Mouse (Mus musculus): ENCODE results near the gene Inmt.

The Inmt gene

GRCm38 (mm10) chr6:55173171-55173570 is 1.7 kb downstream of the Inmt start:
- ATAC-seq (ENCODE audit: insufficient number of reproducible peaks, low FRiP score, low TSS enrichment): no peak

GRCm38 (mm10) chr6:55171638-55172037 is 3.2 kb downstream of the Inmt start:
- no peak for ATAC-seq (ENCODE audit: insufficient number of reproducible peaks, low FRiP score, low TSS enrichment)

DNA sequence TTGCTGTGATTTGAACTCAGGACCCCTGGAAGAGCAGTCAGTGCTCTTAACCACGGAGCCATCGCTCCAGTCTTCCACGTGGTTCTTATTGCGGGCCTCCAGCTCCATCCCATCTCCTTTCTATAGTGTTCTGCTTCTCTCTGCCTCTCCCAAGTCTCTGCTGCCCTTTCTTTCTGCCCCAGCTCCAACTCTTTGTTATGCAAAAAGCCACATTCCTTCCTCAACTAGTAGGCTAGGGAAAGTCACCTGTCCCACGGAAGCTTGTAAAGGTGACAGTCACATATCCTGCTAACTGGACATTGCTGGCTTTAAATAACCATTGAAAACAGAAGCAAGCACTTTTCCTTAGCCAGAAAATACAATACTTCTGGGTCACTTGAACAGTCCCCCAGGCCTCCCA is 5.0 kb downstream of the Inmt start:
- ATAC-seq (ENCODE audit: insufficient number of reproducible peaks, low FRiP score, low TSS enrichment): no peak

DNA sequence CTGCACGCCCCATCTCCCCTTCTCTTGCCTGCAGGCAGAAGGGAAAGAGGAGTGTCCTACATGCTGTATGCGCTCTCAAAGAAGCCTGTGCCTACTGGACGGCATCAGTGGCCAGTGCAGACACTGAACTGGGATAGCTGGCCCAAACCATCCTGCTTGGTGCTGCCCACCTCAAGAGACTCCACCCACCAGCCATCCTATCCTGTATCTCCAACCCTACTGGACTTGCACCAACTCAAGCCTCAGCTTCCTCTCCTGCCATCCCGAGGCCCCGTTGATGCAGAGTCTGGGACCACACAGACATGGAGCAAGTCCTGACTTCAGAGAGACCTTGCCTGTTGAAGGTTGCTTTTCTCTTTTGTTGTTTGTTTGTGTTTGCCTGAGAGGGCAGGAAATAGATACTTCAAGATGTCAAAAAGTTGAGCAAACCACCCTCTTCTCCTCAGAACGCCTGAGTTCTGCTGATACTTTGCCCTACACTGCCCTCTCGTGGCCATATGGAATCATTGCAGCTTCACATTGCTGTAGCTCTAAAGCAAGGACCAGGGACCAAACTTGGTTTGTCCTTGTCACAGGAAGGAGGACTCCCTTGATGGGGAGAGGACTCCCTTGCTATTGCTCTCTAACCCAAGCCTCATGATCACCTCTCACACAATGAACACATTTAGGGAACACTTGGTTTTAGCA is 7.9 kb downstream of the Inmt start:
- ATAC-seq (ENCODE audit: insufficient number of reproducible peaks, low FRiP score, low TSS enrichment): peak; percentile 65

DNA sequence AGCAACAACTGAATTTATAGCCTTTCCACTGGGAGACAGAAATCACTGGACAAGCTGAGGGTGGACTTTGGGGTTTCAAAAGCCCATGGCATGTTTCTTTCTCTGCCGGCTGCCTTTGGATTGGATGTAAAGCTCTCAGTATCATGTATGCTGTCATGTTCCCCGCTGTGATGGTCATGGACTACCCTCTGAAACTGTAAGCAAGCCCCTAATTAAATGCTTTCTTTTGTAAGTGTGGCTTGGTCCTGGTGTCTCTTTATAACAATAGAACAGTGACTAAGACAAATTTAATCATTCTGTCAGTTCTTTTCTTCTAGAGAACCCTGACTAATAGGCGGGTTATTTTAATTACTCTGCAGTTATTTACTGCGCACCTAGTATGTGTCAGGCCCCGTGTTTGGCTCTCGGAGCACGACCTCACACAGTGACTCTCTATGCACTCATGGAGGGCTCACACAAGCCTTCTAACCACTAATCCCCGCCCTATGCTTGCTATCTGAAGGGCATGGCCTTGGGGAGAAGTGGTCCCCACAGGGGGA is 11.7 kb downstream of the Inmt start:
- ATAC-seq (ENCODE audit: insufficient number of reproducible peaks, low FRiP score, low TSS enrichment): no peak

- ATAC-seq (ENCODE audit: insufficient number of reproducible peaks, low FRiP score, low TSS enrichment): no peak
These were observed 13.5 kb downstream of the Inmt start for GRCm38 (mm10) chr6:55161311-55161761.

GRCm38 (mm10) chr6:55159256-55159655 is 15.6 kb downstream of the Inmt start:
- ATAC-seq (ENCODE audit: insufficient number of reproducible peaks, low FRiP score, low TSS enrichment): no peak

- ATAC-seq (ENCODE audit: insufficient number of reproducible peaks, low FRiP score, low TSS enrichment): no peak
These were observed 22.6 kb downstream of the Inmt start for GRCm38 (mm10) chr6:55152226-55152625.

DNA sequence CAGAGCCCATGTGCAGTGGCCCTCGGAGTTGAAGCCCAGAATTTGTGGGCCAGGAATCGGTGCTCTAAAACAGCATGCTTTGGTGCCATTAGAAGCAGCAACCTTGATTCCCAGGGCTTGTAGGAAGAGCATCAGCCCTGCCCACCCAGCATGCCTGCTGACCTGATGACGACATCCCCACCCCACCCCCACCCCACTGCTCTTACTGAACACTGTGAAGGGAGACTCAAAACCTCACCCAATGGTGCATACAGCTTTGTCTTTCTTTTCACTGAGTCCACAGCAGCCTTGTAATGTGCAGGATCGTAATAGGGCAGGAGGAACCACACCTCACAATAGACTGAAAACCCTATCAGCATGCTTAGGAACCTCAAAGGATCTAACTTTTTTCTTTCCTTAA is 28.7 kb downstream of the Inmt start:
- no peak for ATAC-seq (ENCODE audit: insufficient number of reproducible peaks, low FRiP score, low TSS enrichment)

GRCm38 (mm10) chr6:55145285-55145684 is 29.6 kb downstream of the Inmt start:
- ATAC-seq (ENCODE audit: insufficient number of reproducible peaks, low FRiP score, low TSS enrichment): no peak

- no peak for ATAC-seq (ENCODE audit: insufficient number of reproducible peaks, low FRiP score, low TSS enrichment)
These were observed 36.5 kb downstream of the Inmt start for GRCm38 (mm10) chr6:55138343-55138742.

GRCm38 (mm10) chr6:55133425-55133824 is 41.4 kb downstream of the Inmt start:
- no peak for ATAC-seq (ENCODE audit: insufficient number of reproducible peaks, low FRiP score, low TSS enrichment)

GRCm38 (mm10) chr6:55132794-55133193 is 42.0 kb downstream of the Inmt start, which contains the start of gene Crhr2:
Crhr2 (minus strand) TSS chr6:55133016.
- no peak for ATAC-seq (ENCODE audit: insufficient number of reproducible peaks, low FRiP score, low TSS enrichment)

DNA sequence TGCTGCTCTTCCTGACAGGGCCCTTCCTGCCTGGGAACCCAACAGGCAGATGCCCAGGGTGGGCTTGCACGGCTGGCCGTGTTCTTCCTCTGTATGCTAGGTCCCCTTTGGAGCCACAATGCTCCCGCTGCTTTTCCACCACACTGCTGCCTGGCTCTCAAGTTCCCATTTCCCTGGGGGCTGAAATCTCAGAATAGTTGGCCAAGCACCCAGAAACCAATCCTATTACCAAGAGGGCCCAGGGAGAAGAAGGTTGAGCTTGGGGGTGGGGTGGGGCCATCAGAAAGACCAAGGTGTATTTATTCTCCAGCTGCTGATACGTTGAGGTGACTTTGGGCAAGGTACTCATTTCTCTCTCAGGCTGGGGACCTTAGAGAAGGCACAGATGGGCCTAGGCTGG is 43.5 kb downstream of the Inmt start:
- ATAC-seq (ENCODE audit: insufficient number of reproducible peaks, low FRiP score, low TSS enrichment): no peak

DNA sequence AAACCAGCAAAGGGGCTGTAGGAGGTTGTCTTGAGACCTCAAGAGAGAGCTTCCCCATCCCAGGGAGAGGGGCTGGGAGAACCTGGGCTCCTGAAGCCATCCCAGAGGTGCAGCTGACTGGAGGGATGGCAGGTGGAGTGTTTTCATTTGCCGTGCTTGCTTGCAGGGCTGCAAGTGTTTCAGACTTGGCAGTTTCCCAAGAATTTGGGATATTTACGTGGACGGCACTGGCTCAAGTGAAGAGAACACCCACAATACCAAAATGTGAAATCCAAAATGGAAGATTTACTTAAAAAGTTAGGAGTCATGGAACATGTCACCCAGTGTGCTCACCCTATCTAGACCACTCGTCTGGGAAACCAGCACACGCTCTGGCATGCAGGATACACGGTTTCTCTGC is 44.2 kb downstream of the Inmt start:
- ATAC-seq (ENCODE audit: insufficient number of reproducible peaks, low FRiP score, low TSS enrichment): no peak

- no peak for ATAC-seq (ENCODE audit: insufficient number of reproducible peaks, low FRiP score, low TSS enrichment)
These were observed 46.5 kb downstream of the Inmt start for GRCm38 (mm10) chr6:55128391-55128790.

DNA sequence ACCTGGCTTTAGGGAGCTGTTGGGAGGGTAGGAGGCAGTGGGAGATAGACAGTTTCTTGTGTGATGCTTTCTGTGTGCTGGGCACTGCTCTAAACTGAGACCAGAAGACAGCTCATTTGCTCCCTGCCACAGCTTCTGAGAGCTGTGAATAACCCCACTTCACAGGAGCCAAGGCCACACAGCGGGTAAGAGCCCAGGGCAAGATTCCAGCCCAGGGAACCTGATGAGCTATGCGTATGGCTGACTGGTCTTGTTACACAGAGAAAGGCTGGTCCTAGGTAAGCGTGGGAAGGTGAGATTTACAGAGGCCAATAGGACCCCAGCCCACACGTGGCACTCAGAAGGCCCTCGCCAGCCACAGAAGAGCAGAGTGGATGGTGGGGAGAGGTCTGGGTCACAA is 48.3 kb downstream of the Inmt start:
- ATAC-seq (ENCODE audit: insufficient number of reproducible peaks, low FRiP score, low TSS enrichment): no peak

DNA sequence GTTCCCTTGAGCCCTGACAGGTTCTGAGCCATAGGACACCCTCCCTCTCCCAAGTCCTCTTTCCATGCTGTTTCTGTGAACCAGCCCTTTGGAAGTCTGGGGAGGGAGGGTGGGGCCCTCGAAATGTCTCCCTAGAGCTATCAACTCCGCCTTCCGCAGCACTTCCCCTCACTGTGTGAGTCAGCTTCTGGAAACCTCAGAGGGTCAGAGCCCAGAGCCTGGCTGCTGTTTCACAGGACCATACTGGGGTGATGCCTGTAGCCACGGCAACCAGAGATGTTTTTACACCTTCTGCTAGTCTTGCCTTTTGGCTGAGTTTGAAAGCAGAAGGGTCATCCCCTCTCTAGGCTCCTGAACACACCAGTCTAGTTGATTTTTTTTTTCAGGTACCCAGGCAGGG is 51.8 kb downstream of the Inmt start:
- ATAC-seq (ENCODE audit: insufficient number of reproducible peaks, low FRiP score, low TSS enrichment): no peak

Data from cerebellum, adult (tissue).